Mouse (Mus musculus) natural killer cell, adult 2 months (primary cell): ENCODE data around the gene Skp1a.

Source experiments
- DNase-seq, 2 experiments: peaks; one replicate each; pipeline ENCODE4 v3.0.0; 2022; ENCODE audit warnings: low spot score in 2 of 2

The Skp1a gene

DNA sequence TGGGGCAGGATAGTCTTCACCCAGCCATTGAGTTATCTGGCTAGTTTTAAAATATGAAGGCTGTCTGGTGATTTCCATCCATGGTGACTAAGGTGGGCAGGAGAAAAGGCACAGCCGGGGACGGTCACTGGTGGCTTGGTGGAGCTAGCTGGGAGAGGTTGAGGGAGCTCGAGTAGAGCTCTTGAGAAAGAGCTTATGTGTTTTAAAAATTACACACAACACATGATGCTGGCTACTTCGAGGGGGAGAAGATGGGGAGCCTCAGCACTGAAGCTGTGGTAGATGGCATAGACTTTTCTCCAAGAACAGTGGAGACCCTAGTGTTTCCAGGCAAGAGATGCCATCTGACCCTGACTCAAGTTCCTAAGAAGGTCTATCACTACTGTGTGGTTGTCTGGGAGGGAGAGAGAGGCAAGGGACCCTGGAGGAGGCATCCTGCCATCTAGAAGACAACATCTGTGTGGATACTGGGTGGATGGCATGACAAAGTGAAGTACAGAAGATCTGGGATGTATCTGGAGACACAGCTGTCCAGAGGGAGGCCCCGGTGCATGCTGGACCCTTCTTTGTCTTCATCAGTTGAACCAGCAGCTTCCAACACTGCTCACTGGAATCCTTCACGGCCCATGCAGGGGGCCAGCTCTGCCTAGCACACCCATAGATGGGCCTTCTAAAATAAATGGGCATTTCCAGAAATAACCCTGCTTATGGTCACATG lies 45.8 kb downstream of the Skp1a start:
- DNase-seq = no peak

DNA sequence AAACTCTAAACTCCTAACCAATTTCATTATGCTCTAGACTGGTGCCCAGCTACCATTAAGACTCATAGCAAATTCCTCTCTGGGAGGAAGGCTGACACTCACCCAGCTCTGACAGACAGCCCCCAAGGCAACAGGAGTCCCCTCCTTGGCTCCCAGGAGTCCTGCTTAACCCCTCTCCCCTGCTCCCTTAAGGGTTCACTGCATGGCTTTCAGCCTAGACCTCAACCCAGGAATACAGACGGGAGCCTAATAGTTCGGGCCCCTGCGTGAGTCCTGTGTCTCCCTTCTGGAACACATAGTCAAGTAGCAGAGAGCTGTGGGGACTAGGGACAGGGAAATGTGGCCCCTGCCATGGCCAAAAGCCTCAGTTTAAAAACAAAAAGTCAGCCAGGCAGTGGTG lies 46.4 kb downstream of the Skp1a start:
- DNase-seq = no peak

DNA sequence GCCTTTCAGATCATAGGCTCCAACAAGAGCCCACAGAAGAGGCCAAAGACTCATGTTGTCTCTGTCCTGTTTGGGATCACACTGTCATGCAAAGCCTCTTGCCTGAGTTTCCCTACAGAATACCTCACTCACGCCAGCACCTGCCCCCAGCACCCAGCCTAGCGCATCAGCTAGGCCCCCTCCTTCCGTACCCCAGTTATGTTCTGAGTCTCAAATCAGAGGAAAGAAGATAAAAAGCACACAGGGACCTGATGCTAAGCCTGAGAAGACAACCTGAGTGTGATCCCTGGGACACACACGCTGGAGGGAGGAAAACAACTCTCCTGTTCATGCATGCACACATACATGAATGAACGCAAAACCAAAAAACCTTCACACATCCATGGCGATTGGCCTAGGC lies 47.2 kb downstream of the Skp1a start:
- DNase-seq = no peak

DNA sequence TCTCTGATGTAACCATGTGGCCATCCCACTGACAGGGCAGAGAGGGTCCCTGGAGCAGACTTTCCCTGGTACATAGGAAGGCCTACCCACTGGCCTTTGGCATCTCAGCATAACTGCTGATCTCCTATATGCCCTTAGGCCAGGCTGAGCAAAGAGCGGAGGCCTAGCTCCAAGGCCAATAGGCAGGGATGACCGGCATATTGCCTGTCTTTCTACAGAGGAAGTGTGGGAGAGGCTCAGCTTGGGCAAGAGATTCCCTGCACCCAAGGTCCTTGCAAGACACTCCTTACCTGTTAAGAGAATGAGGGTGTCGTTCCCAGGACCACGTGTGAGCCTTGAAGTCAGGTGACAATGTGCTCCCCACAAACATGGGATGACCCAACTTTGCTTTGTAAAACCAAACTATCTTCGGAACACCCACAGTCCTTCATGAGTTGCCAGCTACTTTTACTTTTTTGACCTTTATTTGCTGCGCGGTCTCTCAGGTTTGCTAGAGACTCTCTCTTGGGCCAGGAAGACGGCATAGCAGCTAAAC lies 47.9 kb downstream of the Skp1a start:
- DNase-seq = no peak

DNA sequence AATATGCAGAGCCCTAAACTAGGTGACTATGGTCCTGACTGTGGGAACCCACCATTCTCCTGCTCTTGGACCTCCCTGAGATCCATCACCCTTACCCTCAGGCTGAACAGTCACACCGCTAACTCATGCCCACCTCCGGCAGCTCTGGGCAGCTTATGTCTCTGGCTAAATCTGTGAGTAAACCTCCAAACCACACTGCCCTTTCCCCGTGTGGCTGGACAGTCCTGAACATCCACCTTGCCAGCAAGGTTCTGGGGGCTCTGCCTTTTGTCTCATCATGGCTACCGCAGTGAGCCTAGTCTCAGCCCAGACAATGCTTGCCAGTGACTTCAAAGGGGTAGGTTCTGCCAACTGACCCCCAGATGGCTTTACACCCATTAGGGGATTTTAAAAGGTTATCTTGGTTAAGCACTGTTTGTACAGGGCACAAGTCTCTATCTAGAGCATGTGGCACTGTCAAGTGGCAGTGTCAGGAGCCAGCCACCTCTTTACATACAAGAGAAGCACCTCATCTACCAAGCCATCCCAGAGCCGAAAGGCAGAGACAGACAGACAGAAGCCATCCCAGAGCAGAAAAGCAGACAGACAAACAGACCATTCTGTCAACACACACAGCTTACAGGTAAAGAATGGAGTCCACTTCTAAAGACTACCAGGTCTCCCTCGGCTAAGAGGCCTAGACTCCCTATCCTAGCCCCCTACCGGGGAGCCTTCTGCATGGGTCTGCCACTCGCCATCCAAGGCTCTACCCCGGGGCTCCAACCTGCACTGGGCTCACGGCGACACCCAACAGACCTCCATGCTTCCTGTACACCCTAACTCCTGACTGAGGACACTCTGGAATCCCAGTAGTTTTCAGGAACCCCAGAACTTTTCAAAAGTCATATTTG lies 49.0 kb downstream of the Skp1a start:
- no peak for DNase-seq

DNA sequence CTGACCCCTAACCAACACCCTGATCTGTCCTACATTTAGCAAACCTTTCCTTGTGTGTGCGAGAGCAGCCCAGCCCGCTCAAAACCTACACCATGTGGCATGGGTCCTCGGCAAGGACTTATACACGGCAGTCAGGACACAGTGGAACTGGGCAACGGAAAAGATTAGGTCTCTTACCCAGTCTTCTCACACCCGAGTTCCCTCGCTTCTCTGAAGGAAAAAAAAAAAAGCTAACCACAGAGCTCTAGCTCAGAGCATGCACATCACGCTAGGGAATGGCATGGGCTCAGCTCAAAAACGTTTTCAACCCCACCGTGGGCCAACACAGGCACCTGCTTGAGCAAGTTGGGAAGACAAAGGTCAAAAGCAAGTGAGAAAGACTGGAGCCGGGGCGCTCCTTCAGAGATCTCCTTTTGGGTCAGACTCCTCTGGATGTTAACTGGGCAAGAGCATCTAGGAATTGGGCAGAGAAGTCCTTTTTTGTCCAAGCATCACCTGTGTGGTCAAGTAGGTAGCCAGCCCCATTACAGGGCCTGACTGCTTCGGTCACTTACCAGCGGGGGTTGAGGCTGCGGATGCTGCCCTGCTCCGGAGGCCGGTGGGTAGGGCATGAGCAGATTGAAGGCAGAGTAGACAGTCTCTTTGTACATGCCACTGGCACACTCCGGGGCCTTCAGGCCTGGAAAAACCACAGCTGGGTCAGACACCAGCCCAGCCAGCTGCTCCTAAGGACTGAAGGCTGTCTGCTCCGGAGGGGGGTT lies 50.0 kb downstream of the Skp1a start:
- DNase-seq = no peak

DNA sequence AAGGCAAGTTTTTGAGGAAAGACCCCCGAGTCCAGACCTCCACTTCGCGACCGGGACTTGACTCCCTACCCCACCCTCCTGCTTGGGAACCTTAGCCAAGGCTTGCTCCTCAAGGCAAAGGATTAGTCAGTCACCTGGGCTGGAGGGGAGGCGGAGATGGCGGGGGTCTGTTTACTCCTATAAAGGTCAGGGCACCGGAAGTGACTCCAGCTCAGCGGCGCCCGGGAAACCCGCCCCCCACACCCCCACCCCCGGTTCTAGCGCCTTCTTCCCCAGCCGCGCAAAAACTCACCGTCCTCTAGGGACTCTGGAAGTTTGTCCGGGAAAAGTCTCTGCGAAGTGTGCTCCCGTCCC lies 50.6 kb downstream of the Skp1a start:
- no peak for DNase-seq

DNA sequence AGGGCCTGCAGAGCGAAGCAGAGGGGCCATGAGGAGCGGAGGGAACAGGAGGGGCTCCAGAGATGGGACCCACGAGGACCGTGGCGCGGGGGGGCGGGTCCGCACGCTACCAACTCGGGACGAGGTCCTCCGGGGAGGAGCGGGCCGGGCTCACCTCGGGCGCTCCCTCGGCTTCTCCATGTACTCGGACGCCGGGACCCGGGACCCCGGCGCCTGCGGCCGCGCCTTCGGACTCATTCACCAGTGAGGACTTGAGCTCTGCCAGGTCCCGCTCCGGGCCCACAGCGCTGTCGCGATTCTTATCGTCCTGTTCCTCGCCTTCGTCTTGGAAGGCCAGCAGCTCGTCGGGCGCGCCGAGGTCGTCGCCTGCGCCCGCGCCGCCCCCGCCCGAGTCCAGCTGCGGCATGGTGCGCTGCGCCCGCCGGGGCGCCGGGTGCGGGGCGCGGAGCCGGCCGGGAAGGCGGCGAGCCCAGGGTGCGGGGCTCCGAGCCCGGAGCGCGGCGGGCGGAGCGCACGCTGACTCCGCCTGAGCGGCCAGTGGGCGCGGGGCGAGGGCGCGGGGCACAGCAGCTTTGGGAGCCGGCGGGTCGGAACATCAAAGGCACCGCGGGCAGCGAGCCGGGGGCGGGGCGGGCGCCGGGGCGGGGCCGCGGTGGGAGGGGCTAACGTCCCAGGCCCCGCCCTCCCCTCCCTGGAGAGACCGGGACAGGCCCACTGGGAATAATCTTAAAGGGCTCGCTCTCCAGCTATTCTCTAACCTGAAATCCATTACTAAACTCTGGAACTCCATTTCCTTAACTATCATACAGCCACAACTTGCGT lies 51.2 kb downstream of the Skp1a start, which contains the start of gene Tcf7:
TSS of gene Tcf7 (minus strand) at position 241 of the 822 bp plus-strand sequence.
- no peak for DNase-seq

GRCm38 (mm10) chr11:52283596-52284571 lies 52.1 kb downstream of the Skp1a start:
- no peak for DNase-seq

GRCm38 (mm10) chr11:52286301-52286957 lies 54.6 kb downstream of the Skp1a start:
- no peak for DNase-seq

DNA sequence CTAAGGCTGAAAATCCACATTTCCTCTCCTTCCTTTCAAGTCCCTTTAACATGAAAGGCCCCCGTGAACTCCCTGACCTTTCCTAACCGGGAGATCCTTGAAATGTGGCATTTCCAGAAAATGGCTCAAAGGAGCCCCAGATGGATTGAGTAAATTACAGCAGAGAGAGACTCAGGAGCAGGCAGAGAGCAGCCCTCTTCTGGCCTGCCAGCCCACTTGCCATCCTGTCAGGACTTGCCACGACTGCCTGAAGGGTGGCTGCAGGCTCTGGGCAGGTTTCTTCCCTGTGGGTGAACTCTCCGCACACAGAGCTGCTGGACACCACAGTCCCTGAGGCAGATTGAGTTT lies 55.1 kb downstream of the Skp1a start:
- no peak for DNase-seq

- DNase-seq = no peak
Measured at GRCm38 (mm10) chr11:52292346-52292745, 60.6 kb downstream of the Skp1a start.

- no peak for DNase-seq
Measured at GRCm38 (mm10) chr11:52292894-52293293, 61.1 kb downstream of the Skp1a start.

DNA sequence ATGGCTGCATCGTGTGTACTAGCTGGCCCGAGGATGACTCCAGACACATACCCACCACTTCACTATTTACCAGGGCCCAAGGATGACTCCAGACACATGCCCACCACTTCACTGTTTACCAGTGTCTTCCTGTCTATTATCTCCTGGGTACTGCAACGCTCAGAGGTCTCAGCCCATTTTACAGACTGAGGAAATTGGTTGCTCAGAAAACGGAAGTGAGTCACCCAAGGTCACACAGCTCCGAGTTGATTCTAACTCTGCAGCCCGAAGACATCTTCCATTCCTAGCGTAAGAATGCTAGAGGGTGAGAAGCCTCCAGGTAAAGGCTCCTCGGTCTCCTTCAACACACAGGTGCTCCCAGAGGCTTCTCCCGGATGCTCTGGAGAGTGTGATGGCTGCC lies 62.3 kb downstream of the Skp1a start:
- no peak for DNase-seq
